Mouse (Mus musculus) right cerebral cortex, adult 18-20 months (tissue): ENCODE results near the gene Map2k5.

Source experiments
- DNase-seq: peaks from one replicate; pipeline ENCODE4 v3.0.0; 2022; ENCODE audit warnings: mixed read lengths

Map2k5 gene

DNA sequence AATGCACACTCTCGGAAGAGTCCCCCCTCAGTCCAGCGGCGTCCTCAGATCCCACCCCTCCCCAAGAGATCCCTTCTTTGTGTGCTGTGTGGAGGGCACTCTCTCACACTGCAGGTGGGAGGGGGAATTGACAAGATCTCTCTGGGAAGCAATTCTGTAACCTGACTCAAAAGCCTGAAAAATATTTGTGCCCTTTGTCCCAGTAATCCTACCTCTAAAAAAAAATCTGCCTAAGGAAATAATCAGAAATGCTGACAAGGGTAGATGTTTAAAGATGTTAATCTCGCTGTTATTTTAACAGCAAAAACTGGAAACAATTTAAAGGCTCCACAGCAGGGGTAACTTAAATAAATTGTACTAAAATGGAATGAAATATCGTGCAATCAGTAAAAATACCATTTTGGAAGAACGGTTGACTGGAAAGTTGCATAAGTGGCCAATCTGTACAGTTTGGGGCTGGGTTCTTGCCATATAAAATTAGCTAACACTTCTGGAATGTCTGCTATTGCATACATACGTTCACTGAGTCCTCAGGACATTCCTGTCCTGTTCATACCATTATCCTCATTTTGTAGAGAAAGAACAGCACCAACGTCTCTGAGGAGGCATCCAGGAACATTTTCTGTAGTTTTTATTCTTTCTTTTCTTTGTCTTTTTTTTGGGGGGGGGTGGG, 255.4 kb downstream of the Map2k5 start:
- DNase-seq = no peak

- DNase-seq = no peak
These were observed 259.3 kb downstream of the Map2k5 start for GRCm38 (mm10) chr9:63118385-63118784.
